Mouse (Mus musculus): ENCODE data around the gene Cstb. TPM values are rescaled to one million over a fixed set of nuclear protein-coding genes. Genes with fewer than 3 reads are reported as not detected.
A peak's percentile ranks its signal among the peaks of the same experiment; 100 is the strongest.

The Cstb gene
- 114 and 160 TPM in 2 replicates for polyA plus RNA-seq (2015; fragmentation: Nextera tagmentation; extraction: Ambion mirVana)

DNA sequence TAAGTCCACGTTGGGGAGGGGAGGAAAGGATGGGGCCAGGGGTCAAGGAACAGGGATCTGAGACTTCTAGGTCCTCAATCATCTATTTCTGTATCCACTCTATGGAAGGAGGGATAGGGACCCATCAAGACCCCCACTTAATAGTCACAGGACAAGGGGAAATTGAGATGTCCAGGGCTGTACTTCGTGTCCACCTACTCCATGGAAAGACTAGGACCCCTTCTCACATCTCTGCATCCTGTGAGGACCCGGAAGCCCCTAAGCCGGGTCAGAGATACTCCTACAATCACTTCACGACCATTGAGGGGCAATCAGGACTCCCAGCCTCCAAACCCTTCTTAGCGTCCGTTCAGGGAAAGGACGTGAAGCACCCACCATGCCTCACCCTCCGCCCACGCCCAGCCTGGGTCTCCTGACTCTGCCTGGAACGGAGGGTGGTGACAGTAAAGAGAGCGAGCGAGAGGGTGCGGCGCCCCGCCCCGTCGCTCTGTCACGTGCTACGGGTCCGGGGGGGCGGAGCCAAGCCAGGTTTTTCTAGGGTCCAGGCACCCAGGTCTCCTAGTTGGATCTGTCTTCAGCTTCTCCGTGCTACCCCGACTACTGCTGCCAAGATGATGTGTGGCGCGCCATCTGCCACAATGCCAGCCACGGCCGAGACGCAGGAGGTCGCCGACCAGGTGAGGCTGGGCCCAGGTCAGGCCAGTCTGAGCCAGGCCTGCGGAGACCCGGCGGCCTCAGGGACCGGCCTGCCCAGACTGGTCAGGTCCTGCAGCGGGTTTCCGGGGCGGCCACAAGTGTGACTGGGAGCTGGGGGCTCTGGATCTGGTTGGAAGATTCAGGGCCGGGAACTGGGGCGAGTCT, at the start of gene Cstb:
Cstb (plus strand) TSS at position 489 of the 861 bp plus-strand sequence.
- Histone ChIP-seq H3K9ac (peak within 1 kb of the TSS; percentile 78), H3K4me3 (peak within 1 kb of the TSS; percentile 78), H3K27me3 (no peaks in the 10 kb centered on the region), H3K4me2 (peak within 1 kb of the TSS; percentile 87), H3K4me1 (replicated peaks) (peaks cover 6% of the 10 kb centered on the region), H3K27ac (peak within 1 kb of the TSS; percentile 71), H3K9me3 (replicated peaks) (no peaks in the 10 kb centered on the region), H3K36me3 (peaks cover 13% of the 10 kb centered on the region)
- ATAC-seq (replicated peaks; ENCODE audit: insufficient number of reproducible peaks, insufficient read depth, low FRiP score, low read depth) = peak; percentile 93
- 2% methylated on average over 40 of the region's 40 CpGs for WGBS

DNA sequence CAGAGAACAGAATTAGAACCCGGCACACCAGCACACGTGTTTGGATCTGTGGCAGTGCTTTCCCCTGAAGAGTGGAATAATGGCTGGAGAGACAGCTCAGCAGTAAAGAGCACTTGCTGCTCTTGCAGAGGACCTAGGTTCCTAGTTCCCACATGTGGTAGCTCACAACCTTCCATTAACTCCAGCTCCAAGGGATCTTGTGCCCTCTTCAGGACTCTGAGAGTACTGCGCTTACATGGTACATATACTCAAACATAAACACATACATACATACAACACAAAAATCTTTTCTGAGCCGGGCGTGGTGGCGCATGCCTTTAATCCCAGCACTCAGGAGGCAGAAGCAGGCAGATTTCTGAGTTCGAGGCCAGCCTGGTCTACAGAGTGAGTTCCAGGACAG, 47.0 kb upstream of the Cstb start:
- Histone ChIP-seq H3K9ac (no peak overlapping the region), H3K4me1 (replicated peaks) (no peaks in the 10 kb centered on the region), H3K27me3 (no peaks in the 10 kb centered on the region), H3K9me3 (replicated peaks) (no peaks in the 10 kb centered on the region), H3K4me3 (no peak overlapping the region), H3K4me2 (no peak overlapping the region), H3K27ac (no peak overlapping the region), H3K36me3 (no peaks in the 10 kb centered on the region)
- WGBS = 93% methylated on average over 7 of the region's 7 CpGs
- ATAC-seq (replicated peaks; ENCODE audit: insufficient number of reproducible peaks, insufficient read depth, low FRiP score, low read depth) = no peak

DNA sequence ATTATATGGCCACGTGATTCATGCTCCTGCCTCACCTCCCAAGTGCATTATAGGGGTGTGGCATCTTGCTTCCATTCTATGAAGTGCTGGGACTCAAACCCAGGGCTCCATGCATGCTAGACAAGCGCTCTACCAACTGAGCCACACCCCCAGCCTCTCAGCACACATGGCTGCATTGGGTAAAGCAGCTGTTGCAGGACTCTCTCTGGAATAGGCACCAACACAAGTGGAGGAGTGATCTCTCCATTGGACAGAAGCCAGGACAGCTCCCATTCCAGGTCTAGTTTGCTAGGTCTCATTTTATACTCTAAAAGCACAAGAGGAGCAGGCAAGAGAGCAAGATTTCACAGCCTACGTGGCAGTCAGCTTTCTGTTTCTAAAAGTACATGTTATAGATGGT, 41.9 kb upstream of the Cstb start:
- no peak overlapping the region for H3K27ac ChIP-seq
- no peak for ATAC-seq (replicated peaks; ENCODE audit: insufficient number of reproducible peaks, insufficient read depth, low FRiP score, low read depth)
- H3K4me3 ChIP-seq = no peak overlapping the region
- no peak overlapping the region for H3K9ac ChIP-seq
- peaks cover 5% of the 10 kb centered on the region for H3K4me1 ChIP-seq (replicated peaks)
- no peak overlapping the region for H3K4me2 ChIP-seq
- no peaks in the 10 kb centered on the region for H3K36me3 ChIP-seq
- H3K27me3 ChIP-seq = no peaks in the 10 kb centered on the region; the same call in 1 of the 2 replicates
- WGBS = 73% methylated on average over 3 of the region's 3 CpGs
- no peaks in the 10 kb centered on the region for H3K9me3 ChIP-seq (replicated peaks)

DNA sequence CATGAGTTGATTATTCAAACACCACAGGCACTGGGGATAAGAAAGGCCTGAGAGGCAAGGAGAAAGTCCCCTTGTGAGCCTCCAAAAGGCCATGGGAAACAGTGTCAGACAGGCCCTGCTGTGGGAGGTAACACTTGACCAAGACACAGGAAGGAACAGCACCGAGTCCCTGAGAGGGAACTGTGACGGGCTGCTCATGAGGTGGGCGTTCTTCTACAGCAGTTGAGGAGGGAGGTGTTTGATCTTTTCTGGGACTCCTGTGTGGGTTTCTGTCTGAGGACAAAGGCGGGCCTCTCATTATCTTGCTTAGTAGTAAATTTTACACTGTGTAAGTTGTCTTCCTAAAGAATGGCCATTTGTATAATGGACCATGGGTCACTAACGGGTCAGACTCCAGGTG, 39.9 kb upstream of the Cstb start:
- Histone ChIP-seq H3K36me3 (no peaks in the 10 kb centered on the region), H3K4me3 (no peak overlapping the region), H3K9me3 (replicated peaks) (no peaks in the 10 kb centered on the region), H3K4me1 (replicated peaks) (peaks cover 5% of the 10 kb centered on the region), H3K4me2 (no peak overlapping the region), H3K27me3 (peaks cover 19% of the 10 kb centered on the region), H3K9ac (no peak overlapping the region), H3K27ac (no peak overlapping the region)
- WGBS = 68% methylated on average over 5 of the region's 5 CpGs
- ATAC-seq (replicated peaks; ENCODE audit: insufficient number of reproducible peaks, insufficient read depth, low FRiP score, low read depth) = no peak

DNA sequence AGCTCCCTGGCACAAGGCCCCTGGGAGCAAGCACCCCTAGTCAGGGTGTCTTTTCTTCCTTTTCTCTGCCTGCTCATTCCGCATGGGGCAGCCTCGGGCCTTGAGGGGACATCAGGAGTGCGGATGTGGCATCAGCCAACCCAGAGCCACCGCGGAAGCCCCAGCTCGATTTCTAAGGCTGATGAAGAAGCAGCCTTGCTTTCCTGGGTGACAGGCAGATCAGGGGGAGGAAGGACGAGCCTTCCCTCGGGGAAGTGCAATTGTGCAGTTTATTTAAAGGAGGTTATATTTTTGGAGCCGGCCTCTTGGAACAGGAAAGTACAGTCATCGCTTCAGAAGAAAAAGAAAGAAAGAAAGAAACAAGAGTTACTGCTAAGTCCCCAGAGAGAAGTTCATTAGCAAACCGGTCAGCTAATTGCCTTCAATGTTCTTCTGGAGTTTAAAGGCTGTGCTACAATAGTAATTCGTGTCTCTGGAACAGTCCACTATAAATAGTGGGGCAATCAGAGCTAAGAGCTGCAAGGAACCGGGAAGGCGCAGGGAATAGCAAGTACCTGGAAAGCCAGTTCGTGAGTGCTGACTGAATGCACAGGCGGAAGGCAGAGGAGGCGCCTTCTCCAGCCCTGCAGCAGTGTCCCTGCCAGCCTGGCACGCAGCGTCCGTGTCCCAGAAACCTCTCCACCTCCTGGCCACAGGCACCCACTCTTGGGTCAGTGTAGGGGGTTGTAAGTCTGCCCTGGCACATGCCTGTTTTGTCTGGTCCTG, 37.1 kb upstream of the Cstb start:
- H3K4me1 ChIP-seq (replicated peaks) = peaks cover 5% of the 10 kb centered on the region
- no peak for ATAC-seq (replicated peaks; ENCODE audit: insufficient number of reproducible peaks, insufficient read depth, low FRiP score, low read depth)
- WGBS = 55% methylated on average over 20 of the region's 20 CpGs

DNA sequence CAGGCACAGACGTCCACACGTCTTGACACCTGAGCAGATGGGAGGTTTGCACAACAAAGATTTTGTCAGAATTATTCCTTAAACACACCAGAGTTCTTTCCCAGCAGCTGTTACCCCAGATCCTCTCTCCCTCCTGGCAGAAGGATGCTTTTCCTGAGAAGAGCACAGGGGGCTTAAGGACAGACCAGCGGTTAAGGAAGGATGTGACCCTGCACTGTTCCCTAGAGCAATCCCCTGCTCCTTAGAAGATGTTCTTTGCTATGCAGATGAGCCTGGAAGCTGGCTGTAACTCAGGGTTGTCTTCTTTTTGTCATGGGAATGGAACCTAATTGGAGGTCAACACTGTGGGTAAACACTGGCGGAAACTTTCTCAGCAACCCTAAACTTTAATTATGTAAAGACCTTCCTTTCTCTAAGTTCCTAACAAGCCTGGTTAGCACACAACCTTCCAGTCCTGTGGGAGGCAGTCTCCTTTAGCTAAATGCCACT, 34.4 kb upstream of the Cstb start:
- H3K9me3 ChIP-seq (replicated peaks) = no peaks in the 10 kb centered on the region
- H3K27ac ChIP-seq = no peak overlapping the region
- peaks cover 39% of the 10 kb centered on the region for H3K27me3 ChIP-seq
- peaks cover 5% of the 10 kb centered on the region for H3K4me1 ChIP-seq (replicated peaks)
- H3K36me3 ChIP-seq = no peaks in the 10 kb centered on the region
- no peak overlapping the region for H3K4me3 ChIP-seq
- WGBS = 35% methylated on average over 4 of the region's 4 CpGs
- ATAC-seq (replicated peaks; ENCODE audit: insufficient number of reproducible peaks, insufficient read depth, low FRiP score, low read depth) = no peak
- no peak overlapping the region for H3K9ac ChIP-seq
- H3K4me2 ChIP-seq = no peak overlapping the region

More for the DNA sequence above, 37.1 kb upstream of the Cstb start:
- no peaks in the 10 kb centered on the region for H3K36me3 ChIP-seq
- H3K27ac ChIP-seq = no peak overlapping the region
- H3K27me3 ChIP-seq = peaks cover 39% of the 10 kb centered on the region
- H3K9ac ChIP-seq = no peak overlapping the region
- H3K4me3 ChIP-seq = no peak overlapping the region
- no peak overlapping the region for H3K4me2 ChIP-seq
- H3K9me3 ChIP-seq (replicated peaks) = no peaks in the 10 kb centered on the region

DNA sequence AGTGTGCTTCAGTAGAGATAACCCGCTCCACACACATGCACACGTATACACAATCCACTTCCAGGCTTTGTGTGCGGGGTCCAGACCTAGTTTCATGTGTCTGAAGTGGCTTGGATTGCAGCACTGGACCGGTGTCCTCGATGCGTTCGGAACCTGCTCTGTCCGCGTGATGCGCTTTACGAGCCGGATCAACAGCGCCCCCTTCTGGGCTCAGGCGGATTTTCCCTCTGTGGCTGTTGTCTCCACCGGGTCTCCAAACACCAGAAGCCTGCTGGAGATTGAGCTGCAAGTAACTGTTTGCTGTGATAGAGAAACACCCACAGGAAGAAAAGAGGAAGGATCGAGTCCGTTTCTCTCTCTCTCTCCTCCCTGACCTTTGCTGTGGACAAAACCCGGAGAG, 33.4 kb upstream of the Cstb start:
- H3K4me2 ChIP-seq = peak overlapping the region; percentile 23; the same call in 1 of the 2 replicates

DNA sequence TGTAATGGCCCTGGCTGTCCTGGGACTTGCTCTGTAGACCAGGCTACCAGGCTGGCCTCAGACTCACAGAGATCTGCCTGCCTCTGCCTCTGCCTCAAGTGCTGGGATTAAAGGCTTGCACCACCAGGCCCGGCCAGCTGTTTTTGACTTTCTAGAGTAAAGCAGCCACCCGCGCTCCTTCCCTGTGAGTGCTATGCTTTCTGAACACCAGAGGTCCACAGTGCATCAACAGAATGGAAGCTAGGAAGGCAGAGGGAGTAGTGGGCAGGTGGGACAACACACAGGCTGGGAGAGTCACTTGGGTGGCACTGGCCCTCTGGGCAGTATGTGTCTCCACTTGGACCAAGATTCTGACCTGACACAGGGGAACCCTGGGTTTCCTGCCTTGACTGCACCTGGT, 30.1 kb upstream of the Cstb start:
- H3K27ac ChIP-seq = no peak overlapping the region
- H3K4me1 ChIP-seq (replicated peaks) = peaks cover 23% of the 10 kb centered on the region
- H3K4me2 ChIP-seq = no peak overlapping the region
- no peak overlapping the region for H3K9ac ChIP-seq
- H3K36me3 ChIP-seq = peaks cover 3% of the 10 kb centered on the region; the same call in 1 of the 2 replicates
- 72% methylated on average over 3 of the region's 3 CpGs for WGBS
- ATAC-seq (replicated peaks; ENCODE audit: insufficient number of reproducible peaks, insufficient read depth, low FRiP score, low read depth) = no peak
- peaks cover 25% of the 10 kb centered on the region for H3K27me3 ChIP-seq
- H3K4me3 ChIP-seq = no peak overlapping the region
- no peaks in the 10 kb centered on the region for H3K9me3 ChIP-seq (replicated peaks)

More for the DNA sequence above, 33.4 kb upstream of the Cstb start:
- H3K9ac ChIP-seq = no peak overlapping the region
- WGBS = 3% methylated on average over 18 of the region's 18 CpGs
- H3K27me3 ChIP-seq = peaks cover 43% of the 10 kb centered on the region
- H3K9me3 ChIP-seq (replicated peaks) = no peaks in the 10 kb centered on the region
- no peak for ATAC-seq (replicated peaks; ENCODE audit: insufficient number of reproducible peaks, insufficient read depth, low FRiP score, low read depth)
- H3K4me1 ChIP-seq (replicated peaks) = peaks cover 12% of the 10 kb centered on the region
- H3K4me3 ChIP-seq = no peak overlapping the region
- no peaks in the 10 kb centered on the region for H3K36me3 ChIP-seq
- H3K27ac ChIP-seq = no peak overlapping the region

DNA sequence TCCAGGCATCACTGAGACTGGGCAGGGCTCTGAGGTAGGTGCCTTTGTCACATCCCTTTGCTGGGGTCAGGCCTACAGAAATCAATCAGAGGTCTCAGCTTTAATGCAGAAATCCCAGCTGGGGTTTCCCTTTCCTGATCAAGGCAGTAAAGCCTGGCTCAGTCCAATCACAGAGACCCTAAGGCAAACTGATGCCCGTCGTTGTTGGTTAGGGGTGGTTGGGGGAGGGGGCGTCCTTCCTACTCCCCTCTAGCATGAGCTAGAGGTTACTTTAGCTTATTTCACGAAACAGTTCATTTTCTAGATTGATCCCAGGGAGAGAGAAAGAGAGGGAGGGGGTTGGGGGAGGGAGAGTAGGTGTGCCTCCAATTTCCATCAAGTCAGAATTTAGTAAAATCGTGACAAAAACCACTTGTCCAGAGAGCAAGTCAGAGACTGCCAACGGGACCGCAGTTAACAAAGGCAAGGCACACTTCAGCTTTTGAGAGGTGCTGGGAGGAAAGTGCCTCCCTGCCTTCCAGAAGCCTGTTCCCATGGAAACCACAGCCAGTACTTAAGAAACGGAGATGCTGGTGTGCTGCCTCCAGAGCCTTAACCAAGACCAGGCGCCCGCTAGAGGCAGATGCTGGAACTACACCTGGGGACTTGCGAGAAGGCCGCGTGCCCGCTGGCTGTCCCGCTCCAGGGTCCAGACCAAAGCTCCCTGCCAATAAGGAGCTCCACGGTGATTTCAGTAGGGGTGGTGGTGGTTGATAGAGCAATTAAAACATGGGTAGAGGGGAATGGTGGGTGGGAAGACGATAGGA, 29.4 kb upstream of the Cstb start:
- H3K4me2 ChIP-seq = no peak overlapping the region
- ATAC-seq (replicated peaks; ENCODE audit: insufficient number of reproducible peaks, insufficient read depth, low FRiP score, low read depth) = no peak

DNA sequence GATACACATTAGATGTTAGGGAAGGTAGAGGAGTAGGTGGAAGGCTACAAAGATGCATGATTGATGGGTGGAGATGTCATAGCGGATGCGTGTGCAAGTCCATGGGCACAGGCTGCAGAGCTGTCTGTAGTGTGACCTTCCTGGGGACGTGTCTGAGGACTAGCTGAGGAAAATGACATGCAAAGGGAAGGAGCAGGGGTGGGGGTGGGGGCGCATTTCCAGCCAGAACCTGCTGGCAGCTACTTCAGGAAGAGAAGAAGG, 28.9 kb upstream of the Cstb start:
- H3K4me2 ChIP-seq = no peak overlapping the region
- H3K36me3 ChIP-seq = peaks cover 14% of the 10 kb centered on the region
- peaks cover 29% of the 10 kb centered on the region for H3K4me1 ChIP-seq (replicated peaks)
- H3K4me3 ChIP-seq = no peak overlapping the region
- H3K9me3 ChIP-seq (replicated peaks) = no peaks in the 10 kb centered on the region
- 58% methylated on average over 4 of the region's 4 CpGs for WGBS
- no peak for ATAC-seq (replicated peaks; ENCODE audit: insufficient number of reproducible peaks, insufficient read depth, low FRiP score, low read depth)
- H3K9ac ChIP-seq = no peak overlapping the region
- peaks cover 14% of the 10 kb centered on the region for H3K27me3 ChIP-seq
- H3K27ac ChIP-seq = no peak overlapping the region

More for the DNA sequence above, 29.4 kb upstream of the Cstb start:
- H3K9ac ChIP-seq = no peak overlapping the region
- H3K4me3 ChIP-seq = no peak overlapping the region
- peaks cover 29% of the 10 kb centered on the region for H3K4me1 ChIP-seq (replicated peaks)
- peaks cover 18% of the 10 kb centered on the region for H3K27me3 ChIP-seq
- no peaks in the 10 kb centered on the region for H3K9me3 ChIP-seq (replicated peaks)
- no peak overlapping the region for H3K27ac ChIP-seq
- WGBS = 11% methylated on average over 17 of the region's 17 CpGs
- peaks cover 9% of the 10 kb centered on the region for H3K36me3 ChIP-seq
